Mouse (Mus musculus) kidney, embryonic 14.5 days (tissue): ENCODE measurements around the gene Vars. TPM values are rescaled to one million over a fixed set of nuclear protein-coding genes. Genes with fewer than 3 reads are reported as not detected.
"Not testable (repeated sequence)": the region's sequence is repeated elsewhere in the genome, so short reads cannot be mapped to it uniquely, and the experiment has no call there.

Experiments used
- ATAC-seq: fragments of 200-750 bp; cut with Nextera tagmentation; 2 replicates; pipeline ENCODE4 v1.8.0; 2017; ENCODE audit warnings: moderate number of reproducible peaks, mild to moderate bottlenecking, moderate TSS enrichment, moderate library complexity; ENCODE audit not compliant: low FRiP score, low TSS enrichment
- H3K27ac ChIP-seq: fragments of 300-500 bp; sonication (generic); 2 replicates; pipeline ENCODE4 v1.5.1; 2014; ENCODE audit warnings: low read depth, mild to moderate bottlenecking, low read length, moderate library complexity, mixed read lengths
- H3K27me3 ChIP-seq: fragments of 300-500 bp; sonication (generic); 2 replicates; pipeline ENCODE4 v1.6.1; 2014; ENCODE audit warnings: mild to moderate bottlenecking, low read length; ENCODE audit not compliant: control insufficient read depth, insufficient read depth
- H3K36me3 ChIP-seq: fragments of 300-500 bp; sonication (generic); 2 replicates; pipeline ENCODE4 v1.6.1; 2014; ENCODE audit warnings: low read length, mixed read lengths; ENCODE audit not compliant: control insufficient read depth, insufficient read depth
- H3K4me1 ChIP-seq: fragments of 300-500 bp; sonication (generic); 2 replicates; pipeline ENCODE4 v1.6.1; 2014; ENCODE audit warnings: low read length, mixed read lengths; ENCODE audit not compliant: control insufficient read depth, insufficient read depth
- H3K4me2 ChIP-seq: fragments of 300-500 bp; sonication (generic); replicated peaks from 2 replicates; pipeline ENCODE4 v1.6.1; 2014; ENCODE audit warnings: low read depth, mild to moderate bottlenecking, low read length
- H3K4me3 ChIP-seq: fragments of 300-500 bp; sonication (generic); 2 replicates; pipeline ENCODE4 v1.5.1; 2014; ENCODE audit warnings: mild to moderate bottlenecking, low read length
- H3K9ac ChIP-seq: fragments of 300-500 bp; sonication (generic); 2 replicates; pipeline ENCODE4 v1.6.1; 2014; ENCODE audit warnings: low read depth, mild to moderate bottlenecking, low read length, moderate library complexity
- H3K9me3 ChIP-seq: fragments of 300-500 bp; sonication (generic); 2 replicates; pipeline ENCODE4 v1.6.1; 2016; ENCODE audit warnings: low read length; ENCODE audit not compliant: control insufficient read depth
- WGBS: fragments of 180-500 bp; shearing (Covaris S2); extraction: QIAGEN DNeasy Blood & Tissue Kit; methylation state at CpG from one replicate; pipeline ENCODE4 v1.1.7; 2014; 5-methylcytosine and 5-hydroxymethylcytosine counted together
- polyA plus RNA-seq: library from polyadenylated mRNA; unstranded; fragments of >200 nt; fragmentation: Nextera tagmentation; extraction: Ambion mirVana; gene quantifications from 2 replicates; pipeline ENCODE4 v1.2.1, GENCODE M21; 2014

Gene Vars
- polyA plus RNA-seq, 1 experiment from 2014 or later = 137 TPM

GRCm38 (mm10) chr17:34965627-34966026 is 35.2 kb upstream of the Vars start:
- no peak overlapping the region for H3K9ac ChIP-seq
- peaks cover 20% of the 10 kb centered on the region for H3K27me3 ChIP-seq
- WGBS = 66% methylated on average over 5 of the region's 5 CpGs
- peaks cover 5% of the 10 kb centered on the region; the same call in 1 of the 2 replicates for H3K4me1 ChIP-seq
- no peak for ATAC-seq
- no peak overlapping the region for H3K4me2 ChIP-seq
- H3K9me3 ChIP-seq = no peaks in the 10 kb centered on the region
- H3K4me3 ChIP-seq = no peak overlapping the region
- no peaks in the 10 kb centered on the region for H3K36me3 ChIP-seq
- H3K27ac ChIP-seq = no peak overlapping the region

- not testable (repeated sequence) for H3K9me3 ChIP-seq, H3K36me3 ChIP-seq, H3K4me2 ChIP-seq, H3K4me3 ChIP-seq, H3K9ac ChIP-seq, H3K27ac ChIP-seq, H3K4me1 ChIP-seq, ATAC-seq
- peaks cover 20% of the 10 kb centered on the region for H3K27me3 ChIP-seq
- WGBS = 62% methylated on average over 7 of the region's 11 CpGs
Measured at GRCm38 (mm10) chr17:34969822-34970221, 31.0 kb upstream of the Vars start, which contains the start of gene Gm20481. TSS of gene Gm20481 (plus strand) at chr17:34969912.

- H3K27me3 ChIP-seq = peaks cover 20% of the 10 kb centered on the region
- not testable (repeated sequence) for H3K27ac ChIP-seq, H3K9ac ChIP-seq, H3K36me3 ChIP-seq, H3K9me3 ChIP-seq, H3K4me2 ChIP-seq, H3K4me3 ChIP-seq, H3K4me1 ChIP-seq
- WGBS = 50% methylated on average over 2 of the region's 37 CpGs
- 0 out of 2 replicates have a peak, but pooled peaks have one; percentile 2 for ATAC-seq
Measured at GRCm38 (mm10) chr17:34970850-34971249, 29.9 kb upstream of the Vars start.

- H3K27ac ChIP-seq, H3K9me3 ChIP-seq, H3K9ac ChIP-seq, H3K4me1 ChIP-seq, H3K36me3 ChIP-seq: not testable (repeated sequence)
- WGBS = 3% methylated on average over 24 of the region's 43 CpGs
- H3K4me3 ChIP-seq = peak overlapping the region; percentile 38
- peak overlapping the region; percentile 72 for H3K4me2 ChIP-seq
- H3K27me3 ChIP-seq = peaks cover 20% of the 10 kb centered on the region
- peak; percentile 38 for ATAC-seq
Measured at GRCm38 (mm10) chr17:34971694-34972068, 29.1 kb upstream of the Vars start.

- WGBS = 1% methylated on average over 26 of the region's 33 CpGs
- H3K4me3 ChIP-seq = peak within 1 kb of the TSS; percentile 38
- not testable (repeated sequence) for H3K36me3 ChIP-seq, H3K4me1 ChIP-seq, H3K27ac ChIP-seq, H3K9me3 ChIP-seq
- H3K4me2 ChIP-seq = peak within 1 kb of the TSS; percentile 72
- H3K27me3 ChIP-seq = peaks cover 20% of the 10 kb centered on the region
- ATAC-seq = peak; percentile 95
- H3K9ac ChIP-seq = peak within 1 kb of the TSS; percentile 42; the same call in 1 of the 2 replicates
Measured at GRCm38 (mm10) chr17:34972069-34972749, 28.6 kb upstream of the Vars start, which contains the start of the genes Hspa1a and Hspa1l. TSS of gene Hspa1a (minus strand) at chr17:34972156. TSS of gene Hspa1l (plus strand) at chr17:34972703.

- Histone ChIP-seq H3K27ac (no peak overlapping the region), H3K9me3 (no peaks in the 10 kb centered on the region), H3K4me2 (no peak overlapping the region), H3K9ac (no peak overlapping the region), H3K36me3 (no peaks in the 10 kb centered on the region), H3K27me3 (no peaks in the 10 kb centered on the region), H3K4me1 (0 out of 2 replicates have a peak, but pooled peaks cover 4% of the 10 kb centered on the region), H3K4me3 (no peak overlapping the region)
- 70% methylated on average over 3 of the region's 3 CpGs for WGBS
- no peak for ATAC-seq
Measured at GRCm38 (mm10) chr17:34975581-34976492, 24.9 kb upstream of the Vars start.

GRCm38 (mm10) chr17:34977000-34977399 is 23.8 kb upstream of the Vars start:
- Histone ChIP-seq H3K4me3 (no peak overlapping the region), H3K27ac (no peak overlapping the region), H3K4me2 (no peak overlapping the region), H3K4me1 (0 out of 2 replicates have a peak, but pooled peaks cover 5% of the 10 kb centered on the region), H3K27me3 (no peaks in the 10 kb centered on the region), H3K36me3 (no peaks in the 10 kb centered on the region), H3K9ac (no peak overlapping the region), H3K9me3 (no peaks in the 10 kb centered on the region)
- 91% methylated on average over 20 of the region's 20 CpGs for WGBS
- no peak for ATAC-seq

- H3K36me3 ChIP-seq = no peaks in the 10 kb centered on the region
- H3K27ac ChIP-seq = no peak overlapping the region
- no peak overlapping the region for H3K9ac ChIP-seq
- H3K27me3 ChIP-seq = no peaks in the 10 kb centered on the region
- H3K4me2 ChIP-seq = no peak overlapping the region
- H3K4me3 ChIP-seq = no peak overlapping the region
- WGBS = 89% methylated on average over 27 of the region's 27 CpGs
- peaks cover 8% of the 10 kb centered on the region; the same call in 1 of the 2 replicates for H3K4me1 ChIP-seq
- no peak for ATAC-seq
- H3K9me3 ChIP-seq = no peaks in the 10 kb centered on the region
Measured at GRCm38 (mm10) chr17:34978239-34978638, 22.5 kb upstream of the Vars start.

GRCm38 (mm10) chr17:34979631-34980030 is 21.2 kb upstream of the Vars start:
- ATAC-seq = no peak

More at GRCm38 (mm10) chr17:34979631-34980030, 21.2 kb upstream of the Vars start:
- H3K9me3 ChIP-seq = no peaks in the 10 kb centered on the region
- no peak overlapping the region for H3K4me3 ChIP-seq
- H3K4me2 ChIP-seq = no peak overlapping the region
- H3K27me3 ChIP-seq = no peaks in the 10 kb centered on the region
- no peak overlapping the region for H3K9ac ChIP-seq
- no peak overlapping the region for H3K27ac ChIP-seq
- WGBS = 92% methylated on average over 4 of the region's 4 CpGs
- peaks cover 8% of the 10 kb centered on the region; the same call in 1 of the 2 replicates for H3K4me1 ChIP-seq
- H3K36me3 ChIP-seq = no peaks in the 10 kb centered on the region
